1 mouse cellular context compared by ENCODE assay signal in the genomic region with DNA sequence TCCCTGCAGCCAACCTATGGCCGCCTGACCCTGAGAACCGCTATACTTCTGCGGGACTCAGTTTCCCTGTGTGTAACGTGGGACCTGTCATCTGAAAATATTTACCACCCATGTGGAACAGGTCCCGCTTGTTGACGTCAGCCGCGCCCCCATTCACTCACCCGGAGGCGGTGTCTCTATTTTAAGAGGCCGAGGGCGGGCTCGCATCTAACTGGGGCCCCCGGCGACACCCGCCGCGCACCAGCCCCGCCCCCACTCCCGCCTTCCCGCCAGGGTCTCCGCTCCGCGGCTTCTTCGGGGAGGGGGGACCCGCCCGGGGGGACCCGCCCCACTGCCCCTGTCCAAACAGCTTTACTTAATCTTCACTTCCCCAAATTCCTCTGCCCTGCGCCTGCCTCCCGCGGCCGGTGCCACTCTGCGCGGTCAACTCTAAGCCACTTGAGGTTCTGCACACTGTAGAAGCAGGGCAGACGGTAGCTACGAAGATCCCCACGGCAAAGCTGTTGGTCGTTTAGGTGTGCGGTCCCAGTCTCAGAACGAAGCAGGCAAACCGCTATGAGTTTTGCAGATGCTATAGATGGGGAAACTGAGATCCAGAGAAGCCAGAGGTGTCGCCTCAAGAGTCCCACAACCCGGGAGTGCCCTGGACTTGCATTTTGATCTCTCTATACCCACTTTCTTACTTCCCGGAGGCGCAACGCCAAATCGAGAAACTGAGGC.
TF ChIP-seq lines count a peak whose summit lies in the region.

No protein-coding gene starts in this region.

TF ChIP-seq in C2C12, 6 proteins besides CTCF, POLR2A, EP300 and RAD21 (continued from another document):
- TF ChIP-seq MAX (IDR thresholded peaks at IDR 0.05) (no peak), MYOD1 (IDR thresholded peaks at IDR 0.05; ENCODE audit: control insufficient read depth, insufficient read length, low read depth) (no peak), USF1 (IDR thresholded peaks at IDR 0.05; ENCODE audit: low read depth) (no peak), FOSL1 (IDR thresholded peaks at IDR 0.05; ENCODE audit: insufficient read depth, low read length, poor library complexity, severe bottlenecking) (no peak)
